Mouse (Mus musculus): Measurements from ENCODE around the gene Themis. TPM values are rescaled to one million over a fixed set of nuclear protein-coding genes. Genes with fewer than 3 reads are reported as not detected.

Themis gene
- polyA plus RNA-seq (2012; rRNA removed): not detected in 2 replicates

DNA sequence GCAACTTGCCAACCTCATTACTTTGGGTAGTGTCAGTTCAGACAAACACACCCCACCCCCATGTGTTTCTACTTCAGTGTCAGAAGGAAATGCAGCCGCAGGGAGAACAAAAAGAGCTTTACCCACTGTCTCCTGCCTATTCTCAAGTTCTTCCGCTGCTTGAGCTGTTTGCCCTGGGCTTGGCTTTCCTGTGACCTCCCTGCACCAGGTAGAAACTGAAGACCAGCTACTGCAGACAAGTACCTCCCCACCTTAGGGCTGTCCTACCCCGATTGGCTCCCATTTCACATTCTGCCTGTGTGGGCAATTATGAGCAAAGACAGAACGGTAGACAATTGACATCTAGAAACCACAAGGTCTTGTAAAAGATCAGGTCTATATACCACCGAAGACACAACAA, at the start of gene Themis:
Themis (plus strand) TSS at position 100 of the 400 bp plus-strand sequence.
- TF ChIP-seq CTCF (IDR thresholded peaks at IDR 0.05; ENCODE audit: borderline replicate concordance, extremely low read depth, insufficient read depth, insufficient read length) (no peak), POLR2A (IDR thresholded peaks at IDR 0.05; ENCODE audit: borderline replicate concordance, extremely low read depth, insufficient read depth, insufficient read length, poor library complexity, severe bottlenecking) (no peak)

GRCm38 (mm10) chr10:28619415-28619814, 48.7 kb upstream of the Themis start:
- DNase-seq (ENCODE audit: low read depth): no peak
- no peak for TF ChIP-seq POLR2A (IDR thresholded peaks at IDR 0.05; ENCODE audit: borderline replicate concordance, extremely low read depth, insufficient read depth, insufficient read length, poor library complexity, severe bottlenecking)
- TF ChIP-seq CTCF (IDR thresholded peaks at IDR 0.05; ENCODE audit: borderline replicate concordance, extremely low read depth, insufficient read depth, insufficient read length): no peak

More for the DNA sequence above, at the start of gene Themis:
- DNase-seq (ENCODE audit: low read depth): no peak

GRCm38 (mm10) chr10:28636096-28636495, 32.1 kb upstream of the Themis start:
- no peak for DNase-seq (ENCODE audit: low read depth)
- TF ChIP-seq CTCF (IDR thresholded peaks at IDR 0.05; ENCODE audit: borderline replicate concordance, extremely low read depth, insufficient read depth, insufficient read length) (no peak), POLR2A (IDR thresholded peaks at IDR 0.05; ENCODE audit: borderline replicate concordance, extremely low read depth, insufficient read depth, insufficient read length, poor library complexity, severe bottlenecking) (no peak)

DNA sequence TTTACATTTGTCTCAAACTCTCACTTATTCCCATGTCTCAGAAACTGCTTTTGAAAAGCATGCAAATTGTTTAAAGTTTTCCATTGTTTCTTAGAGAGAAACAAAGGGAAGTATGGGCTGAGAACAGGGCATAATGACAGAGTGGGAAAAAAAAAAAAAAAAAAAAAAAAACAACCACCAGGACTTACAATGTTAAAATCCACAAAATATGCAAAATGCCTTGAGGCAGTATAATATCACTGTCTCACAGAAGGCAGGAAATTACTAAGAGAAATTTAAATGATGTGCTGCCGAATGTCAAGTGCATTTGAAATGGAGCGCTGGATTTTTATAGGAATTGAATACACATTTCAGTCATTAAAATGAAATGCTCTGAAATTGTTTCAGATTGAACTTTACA, 26.3 kb upstream of the Themis start:
- TF ChIP-seq CTCF (IDR thresholded peaks at IDR 0.05; ENCODE audit: borderline replicate concordance, extremely low read depth, insufficient read depth, insufficient read length): no peak
- no peak for TF ChIP-seq POLR2A (IDR thresholded peaks at IDR 0.05; ENCODE audit: borderline replicate concordance, extremely low read depth, insufficient read depth, insufficient read length, poor library complexity, severe bottlenecking)

DNA sequence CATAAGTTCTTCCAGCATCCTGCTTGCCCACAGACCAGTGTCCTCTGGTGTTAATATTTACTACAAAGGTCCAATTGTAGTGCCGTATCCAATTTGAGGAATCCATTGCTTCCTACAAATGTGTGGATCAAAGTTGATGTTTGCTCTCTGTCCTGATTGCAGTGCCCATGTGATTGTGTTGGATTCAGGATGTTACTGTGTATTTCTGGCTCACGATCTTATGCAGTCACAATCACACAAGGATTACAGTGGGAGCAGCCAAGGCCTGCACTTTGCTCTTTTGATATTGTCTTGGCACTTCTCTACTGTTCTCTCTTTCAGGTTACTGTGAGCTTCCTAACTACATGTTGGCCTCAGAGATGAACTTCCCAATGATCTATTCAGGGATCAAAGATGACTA, 20.3 kb upstream of the Themis start:
- no peak for TF ChIP-seq POLR2A (IDR thresholded peaks at IDR 0.05; ENCODE audit: borderline replicate concordance, extremely low read depth, insufficient read depth, insufficient read length, poor library complexity, severe bottlenecking)
- no peak for DNase-seq (ENCODE audit: low read depth)

More for the DNA sequence above, 26.3 kb upstream of the Themis start:
- DNase-seq (ENCODE audit: low read depth): peak; percentile 46

DNA sequence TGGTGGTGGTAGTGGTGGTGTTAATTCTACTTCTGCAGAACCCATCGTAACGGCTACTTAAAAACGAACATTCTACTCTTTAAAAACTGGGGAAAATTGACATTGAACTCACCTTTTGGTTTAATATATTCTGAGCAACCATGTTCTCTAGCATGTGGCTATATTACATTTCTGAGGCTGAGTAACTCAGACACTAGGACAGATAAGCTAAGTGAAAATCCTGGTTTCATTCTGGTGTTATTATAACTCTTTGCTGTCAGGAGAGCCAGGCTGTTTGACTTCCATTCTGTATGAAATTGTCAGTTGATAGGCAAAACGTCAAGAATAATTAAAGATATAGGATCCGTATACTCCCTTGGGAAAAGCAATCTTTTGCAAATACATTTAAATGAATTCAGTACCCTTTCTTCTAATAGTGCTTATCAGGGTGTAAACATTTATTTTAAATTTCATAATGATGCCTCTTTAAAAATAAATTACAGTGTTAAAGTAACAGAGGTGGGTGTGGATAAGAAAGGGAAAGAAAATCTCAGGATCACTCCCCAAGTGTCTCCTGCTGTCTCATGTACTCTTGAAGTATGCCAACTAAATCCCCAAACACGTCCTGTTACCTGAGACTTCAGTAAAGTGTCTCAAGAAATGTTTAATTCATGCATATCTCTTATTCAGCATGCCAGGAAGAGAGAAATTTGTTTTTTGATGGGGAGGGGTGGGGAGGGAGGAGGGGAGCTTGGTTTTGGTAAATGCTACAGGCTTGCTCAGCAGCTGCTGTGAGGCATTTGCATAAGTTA, 18.9 kb upstream of the Themis start:
- peak; percentile 31 for DNase-seq (ENCODE audit: low read depth)
- TF ChIP-seq POLR2A (IDR thresholded peaks at IDR 0.05; ENCODE audit: borderline replicate concordance, extremely low read depth, insufficient read depth, insufficient read length, poor library complexity, severe bottlenecking): no peak
- TF ChIP-seq CTCF (IDR thresholded peaks at IDR 0.05; ENCODE audit: borderline replicate concordance, extremely low read depth, insufficient read depth, insufficient read length): no peak

DNA sequence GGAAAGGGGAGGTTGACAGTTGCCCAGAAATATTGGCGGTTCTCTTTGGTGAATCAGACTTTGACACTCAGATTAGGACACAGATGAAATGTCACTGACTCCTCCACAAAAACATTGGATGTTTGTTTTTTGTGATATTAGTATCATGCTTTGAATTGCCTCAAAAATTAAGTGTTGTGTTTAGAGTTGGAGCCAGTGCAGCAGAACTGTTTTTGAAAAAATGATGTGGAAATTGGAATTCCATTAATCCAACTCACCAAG, 18.3 kb upstream of the Themis start:
- TF ChIP-seq CTCF (IDR thresholded peaks at IDR 0.05; ENCODE audit: borderline replicate concordance, extremely low read depth, insufficient read depth, insufficient read length) (no peak), POLR2A (IDR thresholded peaks at IDR 0.05; ENCODE audit: borderline replicate concordance, extremely low read depth, insufficient read depth, insufficient read length, poor library complexity, severe bottlenecking) (no peak)
- no peak for DNase-seq (ENCODE audit: low read depth)

GRCm38 (mm10) chr10:28651910-28652309, 16.2 kb upstream of the Themis start:
- TF ChIP-seq CTCF (IDR thresholded peaks at IDR 0.05; ENCODE audit: borderline replicate concordance, extremely low read depth, insufficient read depth, insufficient read length) (no peak), POLR2A (IDR thresholded peaks at IDR 0.05; ENCODE audit: borderline replicate concordance, extremely low read depth, insufficient read depth, insufficient read length, poor library complexity, severe bottlenecking) (no peak)
- DNase-seq (ENCODE audit: low read depth): no peak

DNA sequence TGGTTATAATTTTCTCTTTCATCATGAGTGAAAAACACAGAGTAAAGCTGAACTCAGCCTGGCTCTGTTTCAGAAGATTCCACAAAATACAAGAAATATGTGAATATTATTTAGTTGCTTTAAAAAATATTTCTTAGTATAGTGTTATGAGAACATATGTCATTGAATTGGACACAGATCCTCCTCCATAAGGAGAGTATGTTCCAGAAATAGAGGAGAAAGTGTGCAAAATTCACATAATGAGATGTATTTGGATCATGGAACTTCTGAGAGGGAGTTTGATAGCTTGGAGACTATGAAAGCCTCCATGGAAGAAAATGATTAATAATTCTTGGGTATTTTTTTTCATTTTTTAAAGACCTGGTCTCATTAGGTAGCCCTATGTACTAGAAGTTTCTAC, 13.4 kb upstream of the Themis start:
- no peak for DNase-seq (ENCODE audit: low read depth)
- no peak for TF ChIP-seq CTCF (IDR thresholded peaks at IDR 0.05; ENCODE audit: borderline replicate concordance, extremely low read depth, insufficient read depth, insufficient read length)
- no peak for TF ChIP-seq POLR2A (IDR thresholded peaks at IDR 0.05; ENCODE audit: borderline replicate concordance, extremely low read depth, insufficient read depth, insufficient read length, poor library complexity, severe bottlenecking)

DNA sequence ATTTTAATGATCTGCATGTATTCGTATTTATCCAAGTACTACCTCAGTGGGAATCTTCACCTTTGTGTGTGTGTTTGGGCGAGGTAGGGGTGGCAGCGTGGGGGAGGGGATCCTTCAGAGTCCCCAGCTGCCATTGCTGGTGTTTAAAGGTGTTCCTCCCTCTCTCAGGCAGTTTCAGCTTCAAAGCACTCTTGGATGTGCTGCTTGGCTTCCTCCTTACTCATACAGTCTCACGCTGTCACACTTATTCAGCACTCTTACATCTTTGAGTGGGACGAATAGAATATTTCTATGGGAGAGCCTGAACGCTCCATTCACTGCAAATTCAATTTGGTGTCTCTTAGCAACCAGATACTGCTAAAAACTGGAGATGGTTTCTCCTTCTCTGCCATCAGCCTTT, 3.0 kb upstream of the Themis start:
- TF ChIP-seq CTCF (IDR thresholded peaks at IDR 0.05; ENCODE audit: borderline replicate concordance, extremely low read depth, insufficient read depth, insufficient read length) (no peak), POLR2A (IDR thresholded peaks at IDR 0.05; ENCODE audit: borderline replicate concordance, extremely low read depth, insufficient read depth, insufficient read length, poor library complexity, severe bottlenecking) (no peak)
- DNase-seq (ENCODE audit: low read depth): peak; percentile 28

- DNase-seq (ENCODE audit: low read depth): no peak
- no peak for TF ChIP-seq POLR2A (IDR thresholded peaks at IDR 0.05; ENCODE audit: borderline replicate concordance, extremely low read depth, insufficient read depth, insufficient read length, poor library complexity, severe bottlenecking)
- no peak for TF ChIP-seq CTCF (IDR thresholded peaks at IDR 0.05; ENCODE audit: borderline replicate concordance, extremely low read depth, insufficient read depth, insufficient read length)
These were observed 5.8 kb downstream of the Themis start for GRCm38 (mm10) chr10:28673931-28674330.

DNA sequence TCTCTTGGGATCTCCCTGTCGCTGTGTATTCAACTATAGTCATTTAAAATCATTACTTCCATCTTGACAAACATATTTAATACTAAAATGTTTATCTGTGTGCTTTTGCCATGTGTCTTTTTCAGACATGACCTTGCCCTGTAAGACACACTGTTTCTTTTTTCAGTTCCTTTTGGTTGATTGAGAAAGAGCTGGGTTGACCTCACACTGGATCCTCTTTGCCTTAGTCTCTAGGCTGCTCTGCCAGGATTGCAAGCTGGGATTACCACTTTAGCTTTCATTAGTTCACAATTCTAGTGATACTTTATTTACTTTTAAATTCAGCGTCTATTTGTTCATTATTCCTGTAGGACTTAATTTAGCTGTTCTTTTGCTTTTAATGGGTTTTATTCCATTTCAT, 7.2 kb downstream of the Themis start:
- DNase-seq (ENCODE audit: low read depth): no peak
- no peak for TF ChIP-seq CTCF (IDR thresholded peaks at IDR 0.05; ENCODE audit: borderline replicate concordance, extremely low read depth, insufficient read depth, insufficient read length)
- no peak for TF ChIP-seq POLR2A (IDR thresholded peaks at IDR 0.05; ENCODE audit: borderline replicate concordance, extremely low read depth, insufficient read depth, insufficient read length, poor library complexity, severe bottlenecking)

All from brain, embryonic 14.5 days (tissue).